Mouse (Mus musculus): ENCODE measurements around the gene St6galnac4.

- TF ChIP-seq CTCF (IDR thresholded peaks at IDR 0.05; ENCODE audit: low read depth, low read length) = no peak
- TF ChIP-seq POLR2A (IDR thresholded peaks at IDR 0.05; ENCODE audit: extremely low read depth, insufficient read depth, low read length) = no peak
Measured at GRCm38 (mm10) chr2:32633660-32634059, 46.8 kb downstream of the St6galnac4 start.
